Mouse (Mus musculus): ENCODE results near the gene Tmco1. TPM values are rescaled to one million over a fixed set of nuclear protein-coding genes. Genes with fewer than 3 reads are reported as not detected.

Gene Tmco1
- 32.8 TPM for total RNA-seq (2023)

DNA sequence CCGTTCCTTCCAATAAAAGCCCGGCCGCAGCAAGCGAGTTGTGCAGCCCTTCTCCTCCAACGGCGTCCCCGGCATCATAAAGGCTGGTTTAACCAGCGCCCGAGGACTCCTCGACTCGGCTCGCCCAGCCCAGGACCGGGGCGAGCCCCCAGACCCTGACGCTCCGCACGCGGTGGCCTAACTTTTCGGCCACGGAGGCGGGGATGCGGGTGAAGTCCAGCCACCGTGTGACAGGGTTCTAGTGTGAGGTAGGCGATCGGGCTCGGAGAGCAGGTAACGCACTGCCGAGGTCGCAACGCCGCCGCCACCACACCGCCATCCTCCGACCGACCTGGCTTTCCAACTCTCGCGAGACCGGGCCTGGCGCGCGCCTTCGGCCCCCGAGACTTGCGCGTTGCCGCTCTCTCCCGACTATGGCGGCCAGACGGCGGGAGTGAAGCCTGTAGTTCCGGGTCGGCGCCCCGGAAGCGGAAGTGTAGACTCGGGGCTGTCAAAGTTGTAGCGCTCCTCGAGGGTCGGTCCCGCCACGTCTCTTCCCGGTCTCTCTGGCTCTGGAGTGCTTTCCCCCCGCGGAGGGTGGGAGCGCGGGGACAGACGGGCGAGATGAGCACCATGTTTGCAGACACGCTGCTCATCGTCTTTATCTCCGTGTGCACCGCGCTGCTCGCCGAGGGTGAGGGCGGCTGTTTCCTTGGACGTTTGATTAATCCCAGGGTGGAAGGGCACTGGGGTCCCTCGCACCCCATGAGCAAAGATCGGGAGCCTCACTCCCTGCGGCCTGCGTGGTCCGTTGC, at the start of gene Tmco1:
TSS of gene Tmco1 (plus strand) at position 118 of the 794 bp plus-strand sequence.

DNA sequence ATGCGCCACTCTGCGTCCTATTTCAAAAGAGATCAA, 23.0 kb upstream of the Tmco1 start, which contains the start of gene Uck2:
TSS of gene Uck2 (minus strand) at position 1 of the 36 bp plus-strand sequence.

DNA sequence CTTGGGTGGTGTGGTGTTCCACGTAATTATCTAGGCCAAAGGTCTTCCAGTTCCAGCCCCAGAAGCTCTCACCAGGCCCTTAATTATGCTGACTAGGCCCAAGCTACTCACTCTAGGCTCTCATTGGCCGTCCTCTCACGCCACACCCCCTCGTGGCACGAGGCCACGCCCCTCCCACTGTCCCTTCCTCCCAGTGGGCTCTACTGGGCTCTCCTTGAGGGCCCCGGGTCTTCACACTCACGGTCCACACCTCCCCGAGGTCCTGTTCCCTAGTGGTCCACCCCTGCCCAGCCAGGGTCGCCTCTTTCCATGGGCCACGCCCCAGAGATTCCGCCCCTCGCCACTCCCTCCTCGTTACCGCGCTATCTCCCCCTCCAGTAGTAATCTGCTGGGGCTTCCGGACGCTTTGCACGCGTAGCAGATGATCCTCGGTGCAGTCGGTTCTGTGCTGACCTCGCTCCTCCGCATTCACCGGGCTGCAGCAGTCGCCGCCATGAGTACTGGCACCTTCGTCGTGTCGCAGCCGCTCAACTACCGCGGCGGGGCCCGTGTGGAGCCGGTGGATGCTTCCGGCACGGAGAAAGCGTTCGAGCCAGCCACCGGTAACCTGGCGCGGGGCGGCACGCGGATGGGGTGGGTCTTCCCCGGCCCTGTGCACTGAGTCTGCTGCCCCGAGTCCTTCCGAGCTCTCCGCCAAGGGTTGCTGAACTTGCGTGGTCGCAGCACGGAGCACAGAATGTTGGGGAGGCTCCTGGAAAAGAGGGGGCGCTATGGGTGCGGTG, 41.8 kb downstream of the Tmco1 start, which contains the start of gene Aldh9a1:
TSS of gene Aldh9a1 (plus strand) at position 177 of the 782 bp plus-strand sequence.

Other genes starting within 250 kb of the Tmco1 start
- 77.6 TPM for gene Uck2, start 23.1 kb upstream of the Tmco1 start, total RNA-seq (2023)
- 44.2 TPM for gene Aldh9a1, start 41.6 kb downstream of the Tmco1 start, total RNA-seq (2023)
- gene Mgst3, start 85.5 kb downstream of the Tmco1 start, total RNA-seq (2023): 3.1 TPM
- not detected for gene Lrrc52, start 158.4 kb downstream of the Tmco1 start, total RNA-seq (2023)

Data from CD4-positive naive resting alpha-beta T cell, adult 57 days (primary cell).